Mouse (Mus musculus): Measurements from ENCODE around the gene Olfr608.

GRCm38 (mm10) chr7:103497962-103498361 lies 28.3 kb downstream of the Olfr608 start, which contains the start of gene Olfr609:
- TF ChIP-seq POLR2A (IDR thresholded peaks at IDR 0.05; ENCODE audit: low read depth, low read length) (no peak), CTCF (IDR thresholded peaks at IDR 0.05; ENCODE audit: borderline replicate concordance, insufficient read depth, low read length) (no peak)

Measured in embryonic fibroblast, embryonic 13.5 days (primary cell).